Mouse (Mus musculus): ENCODE measurements around the gene Dbx1. TPM values are rescaled to one million over a fixed set of nuclear protein-coding genes. Genes with fewer than 3 reads are reported as not detected.

The Dbx1 gene
- total RNA-seq, 2 experiments from 2014 or later: not detected

Other genes with a start within 250 kb of the Dbx1 start
- 1 to 10 TPM; 2.5 to 3.6 TPM for gene Htatip2, start 122.3 kb upstream of the Dbx1 start, total RNA-seq (2021)
- gene Prmt3, start 141.5 kb upstream of the Dbx1 start, total RNA-seq (2021): 10 to 100 TPM; 11.1 to 12.0 TPM